15 mouse cellular contexts compared by ENCODE assay signal in genomic region chr17:47914676-47915219, GRCm38 (mm10). TPM values are rescaled to one million over a fixed set of nuclear protein-coding genes. Genes with fewer than 3 reads are reported as not detected.
DNase-seq lines count a peak whose midpoint lies in the region; ATAC-seq and TF ChIP-seq lines count a peak whose summit lies in the region.
"Had no signal": no experiment of that assay in that cellular context is flagged by ENCODE, and none has a peak within 500 bp of the region (broad histone marks: within the 10 kb centered on the region; RNA-seq: fewer than 3 reads in every experiment).

No protein-coding gene starts in this region.

- no peak overlapping the region for H3K4me2 ChIP-seq in embryonic facial prominence, embryonic 13.5 days
- H3K4me2 ChIP-seq in forebrain, embryonic 12.5 days = peak overlapping the region; percentile 30
- H3K4me2 ChIP-seq in hindbrain, embryonic 16.5 days (ENCODE audit: low read length) = no peak overlapping the region
- H3K4me2 ChIP-seq in midbrain, postnatal 0 days (ENCODE audit: low read depth, low read length, poor library complexity, severe bottlenecking) = no peak overlapping the region

- H3K4me3 ChIP-seq in embryonic facial prominence, embryonic 13.5 days = no peak overlapping the region
- no peak overlapping the region; the same call in 1 of the 2 replicates for H3K4me3 ChIP-seq in embryonic facial prominence, embryonic 10.5 days
- H3K4me3 ChIP-seq in forebrain, embryonic 12.5 days (replicated peaks) = no peak overlapping the region
- H3K4me3 ChIP-seq in hindbrain, embryonic 16.5 days (ENCODE audit: low read length) = no peak overlapping the region
- H3K4me3 ChIP-seq in midbrain, postnatal 0 days (ENCODE audit: low read depth, low read length) = no peak overlapping the region
- H3K4me3 ChIP-seq: erythroblast, embryonic 14.5 days; layer of hippocampus, adult 2 months had no signal

- ATAC-seq in embryonic facial prominence, embryonic 13.5 days (ENCODE audit: insufficient number of reproducible peaks, insufficient read depth, low FRiP score, low TSS enrichment, low read depth) = no peak
- ATAC-seq in forebrain, embryonic 12.5 days (ENCODE audit: low FRiP score) = peak; percentile 86
- peak; percentile 65 for ATAC-seq in hindbrain, embryonic 16.5 days
- ATAC-seq in midbrain, postnatal 0 days (ENCODE audit: low FRiP score) = no peak
- no peak for ATAC-seq in megakaryocyte, adult 5-6 weeks (ENCODE audit: poor library complexity, severe bottlenecking)
- ATAC-seq: lung, postnatal 0 days had no signal

- DNase-seq in embryonic facial prominence, embryonic 10.5 days (ENCODE audit: low spot score) = no peak
- peak; percentile 57 for DNase-seq in midbrain, postnatal 0 days (ENCODE audit: low spot score)
- DNase-seq in gastrocnemius, postnatal 10 days = no peak
- no peak for DNase-seq in spleen, postnatal 4 days (ENCODE audit: low spot score in 2 of 2)
- DNase-seq: cerebellum, adult 9-10 months; embryo, embryonic 11 days; kidney, adult 2 months; thymus, postnatal 14 days had no signal

- peaks cover 19% of the 10 kb centered on the region for H3K36me3 ChIP-seq in embryonic facial prominence, embryonic 13.5 days
- H3K36me3 ChIP-seq in embryonic facial prominence, embryonic 10.5 days (replicated peaks) = peaks cover 89% of the 10 kb centered on the region
- 0 out of 2 replicates have a peak, but pooled peaks cover 6% of the 10 kb centered on the region for H3K36me3 ChIP-seq in forebrain, embryonic 12.5 days (replicated peaks)
- H3K36me3 ChIP-seq in hindbrain, embryonic 16.5 days (ENCODE audit: control insufficient read depth, insufficient read depth, low read length) = no peaks in the 10 kb centered on the region
- no peaks in the 10 kb centered on the region for H3K36me3 ChIP-seq in midbrain, postnatal 0 days (ENCODE audit: insufficient read depth, low read length)

- H3K4me1 ChIP-seq in embryonic facial prominence, embryonic 13.5 days = peaks cover 38% of the 10 kb centered on the region
- H3K4me1 ChIP-seq in embryonic facial prominence, embryonic 10.5 days = peaks cover 88% of the 10 kb centered on the region
- peaks cover 81% of the 10 kb centered on the region for H3K4me1 ChIP-seq in forebrain, embryonic 12.5 days
- peaks cover 7% of the 10 kb centered on the region for H3K4me1 ChIP-seq in hindbrain, embryonic 16.5 days (ENCODE audit: control insufficient read depth, insufficient read depth, low read depth, low read length)
- no peaks in the 10 kb centered on the region for H3K4me1 ChIP-seq in midbrain, postnatal 0 days (ENCODE audit: insufficient read depth, low read length)

- 0 out of 2 replicates have a peak overlapping the region, but pooled peaks have one; percentile 11 for H3K9ac ChIP-seq in embryonic facial prominence, embryonic 13.5 days
- no peak overlapping the region for H3K9ac ChIP-seq in forebrain, embryonic 12.5 days
- H3K9ac ChIP-seq in hindbrain, embryonic 16.5 days (ENCODE audit: low read depth, low read length) = no peak overlapping the region
- no peak overlapping the region for H3K9ac ChIP-seq in midbrain, postnatal 0 days (replicated peaks; ENCODE audit: low read length, poor library complexity, severe bottlenecking)

- H3K9me3 ChIP-seq in embryonic facial prominence, embryonic 13.5 days = no peaks in the 10 kb centered on the region
- no peaks in the 10 kb centered on the region for H3K9me3 ChIP-seq in embryonic facial prominence, embryonic 10.5 days
- no peaks in the 10 kb centered on the region for H3K9me3 ChIP-seq in forebrain, embryonic 12.5 days
- no peaks in the 10 kb centered on the region for H3K9me3 ChIP-seq in hindbrain, embryonic 16.5 days (ENCODE audit: control insufficient read depth, low read length)
- no peaks in the 10 kb centered on the region for H3K9me3 ChIP-seq in midbrain, postnatal 0 days (ENCODE audit: low read length)

- WGBS in embryonic facial prominence, embryonic 13.5 days = 45% methylated on average over 9 of the region's 9 CpGs
- 32% methylated on average over 9 of the region's 9 CpGs for WGBS in embryonic facial prominence, embryonic 10.5 days
- 8% methylated on average over 9 of the region's 9 CpGs for WGBS in forebrain, embryonic 12.5 days
- WGBS in hindbrain, embryonic 16.5 days = 17% methylated on average over 9 of the region's 9 CpGs
- WGBS in midbrain, postnatal 0 days = 23% methylated on average over 9 of the region's 9 CpGs

- no peak for TF ChIP-seq CTCF in midbrain, postnatal 0 days (IDR thresholded peaks at IDR 0.05)

- H3K27ac ChIP-seq in embryonic facial prominence, embryonic 13.5 days = no peak overlapping the region
- no peak overlapping the region for H3K27ac ChIP-seq in embryonic facial prominence, embryonic 10.5 days (replicated peaks)
- H3K27ac ChIP-seq in forebrain, embryonic 12.5 days = peak overlapping the region; percentile 77
- no peak overlapping the region for H3K27ac ChIP-seq in hindbrain, embryonic 16.5 days (ENCODE audit: low read depth, low read length)
- H3K27ac ChIP-seq in midbrain, postnatal 0 days (ENCODE audit: low read depth, low read length) = no peak overlapping the region
- H3K27ac ChIP-seq: layer of hippocampus, adult 2 months had no signal

- no peaks in the 10 kb centered on the region for H3K27me3 ChIP-seq in embryonic facial prominence, embryonic 13.5 days
- peaks cover 22% of the 10 kb centered on the region; the same call in 1 of the 2 replicates for H3K27me3 ChIP-seq in embryonic facial prominence, embryonic 10.5 days (replicated peaks; ENCODE audit: low read depth, poor library complexity, severe bottlenecking)
- peaks cover 88% of the 10 kb centered on the region for H3K27me3 ChIP-seq in forebrain, embryonic 12.5 days
- H3K27me3 ChIP-seq in hindbrain, embryonic 16.5 days (replicated peaks; ENCODE audit: control insufficient read depth, insufficient read depth, low read length) = peaks cover 44% of the 10 kb centered on the region
- no peaks in the 10 kb centered on the region; the same call in 1 of the 2 replicates for H3K27me3 ChIP-seq in midbrain, postnatal 0 days (ENCODE audit: insufficient read depth, low read length)

RNA-seq across cellular contexts. Expression of gene Foxp4, which starts 9.7 kb away (rescaled TPM):
- 18.9 and 19.8 TPM in 2 replicates for polyA plus RNA-seq in embryonic facial prominence, embryonic 13.5 days (2015; fragmentation: Nextera tagmentation; extraction: Ambion mirVana)
- polyA plus RNA-seq in embryonic facial prominence, embryonic 10.5 days (2016; fragmentation: Nextera tagmentation; extraction: Ambion mirVana) = 26.9 and 28.1 TPM in 2 replicates
- polyA plus RNA-seq in forebrain, embryonic 12.5 days (2016; fragmentation: Nextera tagmentation; extraction: Ambion mirVana) = 22.6 and 24.3 TPM in 2 replicates
- 27.4 and 31.8 TPM in 2 replicates for polyA plus RNA-seq in hindbrain, embryonic 16.5 days (2015; fragmentation: Nextera tagmentation; extraction: Ambion mirVana)
- 129 and 200 TPM in 2 replicates for total RNA-seq in midbrain, postnatal 0 days (2014; rRNA removed)
- polyA plus RNA-seq in midbrain, postnatal 0 days (2015; fragmentation: Nextera tagmentation; extraction: Ambion mirVana) = 50.8 and 55.4 TPM in 2 replicates
- 10 to 100 TPM; 10.2 to 16.1 TPM for total RNA-seq in gastrocnemius, postnatal 10 days (2021)
- 7.1 and 8.8 TPM in 2 replicates for total RNA-seq in megakaryocyte, adult 5-6 weeks (2015)
- 1.1 and 2.2 TPM in 2 replicates for total RNA-seq in megakaryocyte, adult 5-6 weeks (2017)

Comparison
In these comparisons a context has a peak if more than half of its experiments do, and no peak if none do; other contexts are left out.
1. ATAC-seq: peak in forebrain, embryonic 12.5 days (single experiment) and hindbrain, embryonic 16.5 days (single experiment); none in embryonic facial prominence, embryonic 13.5 days (single experiment), midbrain, postnatal 0 days (single experiment) and megakaryocyte, adult 5-6 weeks (single experiment).